Mouse (Mus musculus) lung, postnatal 0 days (tissue): ENCODE measurements around the gene Zfp599. TPM values are rescaled to one million over a fixed set of nuclear protein-coding genes. Genes with fewer than 3 reads are reported as not detected.
"Not testable (repeated sequence)": the region's sequence is repeated elsewhere in the genome, so short reads cannot be mapped to it uniquely, and the experiment has no call there.

Experiments used
- ATAC-seq: fragments of 200-750 bp; cut with Nextera tagmentation; 2 replicates; pipeline ENCODE4 v1.8.0; 2017; ENCODE audit warnings: moderate library complexity
- DNase-seq: peaks from one replicate; pipeline ENCODE4 v3.0.0-alpha.2; 2016; ENCODE audit warnings: low spot score
- H3K27ac ChIP-seq: fragments of 300-500 bp; sonication (generic); 2 replicates; pipeline ENCODE4 v1.5.1; 2014; ENCODE audit warnings: antibody characterized with exemption, mild to moderate bottlenecking, low read length, mixed read lengths
- H3K27me3 ChIP-seq: fragments of 300-500 bp; sonication (generic); replicated peaks from 2 replicates; pipeline ENCODE4 v1.6.1; 2014; ENCODE audit warnings: low read length, mixed read lengths; ENCODE audit not compliant: insufficient read depth
- H3K36me3 ChIP-seq: fragments of 300-500 bp; sonication (generic); 2 replicates; pipeline ENCODE4 v1.6.1; 2014; ENCODE audit warnings: low read length, mixed read lengths; ENCODE audit not compliant: insufficient read depth
- H3K4me1 ChIP-seq: fragments of 300-500 bp; sonication (generic); 2 replicates; pipeline ENCODE4 v1.6.1; 2014; ENCODE audit warnings: antibody characterized with exemption, low read depth, low read length, mixed read lengths; ENCODE audit not compliant: insufficient read depth
- H3K4me2 ChIP-seq: fragments of 300-500 bp; sonication (generic); replicated peaks from 2 replicates; pipeline ENCODE4 v1.6.1; 2014; ENCODE audit warnings: low read depth, mild to moderate bottlenecking, low read length, moderate library complexity, mixed read lengths
- H3K4me3 ChIP-seq: fragments of 300-500 bp; sonication (generic); 2 replicates; pipeline ENCODE4 v1.5.1; 2014; ENCODE audit warnings: low read depth, low read length
- H3K9ac ChIP-seq: fragments of 300-500 bp; sonication (generic); replicated peaks from 2 replicates; pipeline ENCODE4 v1.6.1; 2014; ENCODE audit warnings: low read depth, mild to moderate bottlenecking
- H3K9me3 ChIP-seq: fragments of 300-500 bp; sonication (generic); 2 replicates; pipeline ENCODE4 v1.6.1; 2016; ENCODE audit warnings: low read length, mixed read lengths
- CTCF ChIP-seq: IDR thresholded peaks from 2 replicates; pipeline ENCODE4 v1.5.1; 2016; ENCODE audit warnings: antibody characterized with exemption, mild to moderate bottlenecking
- EP300 ChIP-seq: IDR thresholded peaks from 2 replicates; pipeline ENCODE4 v1.6.1; 2016; ENCODE audit warnings: antibody characterized with exemption, mild to moderate bottlenecking, control low read depth
- WGBS: fragments of 180-500 bp; shearing (Covaris S2); extraction: QIAGEN DNeasy Blood & Tissue Kit; methylation state at CpG from one replicate; pipeline ENCODE4 v1.1.7; 2014; 5-methylcytosine and 5-hydroxymethylcytosine counted together
- polyA plus RNA-seq: library from polyadenylated mRNA; unstranded; fragments of >200 nt; fragmentation: Nextera tagmentation; extraction: Ambion mirVana; gene quantifications from 2 replicates; pipeline ENCODE4 v1.2.1, GENCODE M21; 2015

The Zfp599 gene
- polyA plus RNA-seq, 1 experiment from 2014 or later = 0.97 TPM

DNA sequence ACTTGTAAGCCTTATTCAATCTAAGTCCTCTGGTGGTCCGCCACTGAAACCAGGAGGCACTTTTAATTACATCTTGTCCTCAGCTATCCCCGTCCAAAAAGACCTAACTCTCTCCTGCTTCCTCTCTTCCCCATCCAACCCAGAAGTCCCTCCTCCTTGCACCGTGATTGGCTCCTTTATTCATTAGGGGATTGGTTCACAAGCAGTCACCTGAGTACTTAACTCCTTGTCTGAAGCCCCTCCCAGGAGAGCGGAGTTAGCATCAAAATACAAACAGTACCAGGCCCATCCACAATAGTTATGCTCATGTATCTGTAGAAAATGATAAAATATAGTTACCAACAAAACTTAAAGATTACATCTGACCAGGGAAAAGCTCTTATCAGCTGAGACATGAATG is 19.7 kb downstream of the Zfp599 start:
- no peak overlapping the region for H3K9ac ChIP-seq
- H3K27me3 ChIP-seq = no peaks in the 10 kb centered on the region
- H3K36me3 ChIP-seq = peaks cover 51% of the 10 kb centered on the region
- 96% methylated on average over 4 of the region's 4 CpGs for WGBS
- H3K4me3 ChIP-seq = no peak overlapping the region
- no peak for ATAC-seq
- DNase-seq = no peak
- no peak for TF ChIP-seq EP300
- no peaks in the 10 kb centered on the region for H3K4me1 ChIP-seq
- no peak overlapping the region for H3K27ac ChIP-seq
- no peaks in the 10 kb centered on the region; the same call in 1 of the 2 replicates for H3K9me3 ChIP-seq
- no peak overlapping the region for H3K4me2 ChIP-seq

DNA sequence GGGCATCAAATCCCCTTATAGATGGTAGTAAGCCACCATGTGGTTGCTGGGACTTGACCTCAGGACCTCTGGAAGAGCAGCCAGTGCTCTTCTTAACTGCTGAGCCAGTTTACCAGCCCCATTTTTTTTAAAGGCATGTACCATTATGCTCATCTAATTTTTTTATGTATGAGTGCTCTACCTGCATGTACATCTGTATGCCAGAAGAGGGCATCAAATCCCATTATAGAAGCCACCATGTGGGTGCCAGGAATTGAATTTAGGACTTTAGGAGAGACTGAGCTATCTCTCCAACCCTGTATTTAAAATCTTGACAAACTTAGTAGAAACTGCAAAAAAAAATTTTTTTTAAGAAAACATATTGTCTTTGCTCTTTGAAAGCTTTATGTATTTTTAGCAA is 29.1 kb downstream of the Zfp599 start:
- H3K36me3 ChIP-seq = 0 out of 2 replicates have a peak, but pooled peaks cover 6% of the 10 kb centered on the region
- no peak overlapping the region for H3K9ac ChIP-seq
- TF ChIP-seq EP300 = no peak
- peak; percentile 58 for TF ChIP-seq CTCF
- peak; percentile 35 for DNase-seq
- no peaks in the 10 kb centered on the region for H3K9me3 ChIP-seq
- H3K4me3 ChIP-seq = no peak overlapping the region
- no peaks in the 10 kb centered on the region for H3K27me3 ChIP-seq
- no peak overlapping the region for H3K27ac ChIP-seq
- H3K4me1 ChIP-seq = no peaks in the 10 kb centered on the region
- no peak for ATAC-seq
- no peak overlapping the region for H3K4me2 ChIP-seq

DNA sequence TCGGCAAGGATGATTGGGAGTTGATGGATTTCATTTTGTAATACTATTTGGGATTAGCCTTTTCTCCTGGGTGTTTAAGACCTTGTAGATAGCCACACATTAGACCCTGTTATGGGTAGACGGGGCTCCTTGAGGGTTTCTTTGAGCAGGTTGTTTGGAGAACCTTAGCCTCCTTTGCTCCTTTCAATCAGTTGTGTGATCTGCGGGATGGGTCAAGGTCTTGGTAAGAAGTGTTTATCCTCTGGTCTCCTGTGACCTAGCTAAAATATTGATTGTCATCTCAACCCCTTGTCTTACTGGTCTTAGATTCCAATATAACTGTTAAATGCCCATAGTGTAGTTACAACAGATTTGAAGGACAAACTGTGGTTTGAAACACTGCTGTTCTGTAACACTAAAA is 29.6 kb downstream of the Zfp599 start:
- no peaks in the 10 kb centered on the region for H3K4me1 ChIP-seq
- H3K9me3 ChIP-seq = no peaks in the 10 kb centered on the region
- no peak overlapping the region for H3K4me3 ChIP-seq
- ATAC-seq = no peak
- WGBS = 62% methylated on average over 3 of the region's 3 CpGs
- H3K27me3 ChIP-seq = no peaks in the 10 kb centered on the region
- H3K9ac ChIP-seq = no peak overlapping the region
- no peak overlapping the region for H3K27ac ChIP-seq
- 0 out of 2 replicates have a peak, but pooled peaks cover 3% of the 10 kb centered on the region for H3K36me3 ChIP-seq
- TF ChIP-seq EP300 (no peak), CTCF (no peak)
- DNase-seq = no peak
- H3K4me2 ChIP-seq = no peak overlapping the region

DNA sequence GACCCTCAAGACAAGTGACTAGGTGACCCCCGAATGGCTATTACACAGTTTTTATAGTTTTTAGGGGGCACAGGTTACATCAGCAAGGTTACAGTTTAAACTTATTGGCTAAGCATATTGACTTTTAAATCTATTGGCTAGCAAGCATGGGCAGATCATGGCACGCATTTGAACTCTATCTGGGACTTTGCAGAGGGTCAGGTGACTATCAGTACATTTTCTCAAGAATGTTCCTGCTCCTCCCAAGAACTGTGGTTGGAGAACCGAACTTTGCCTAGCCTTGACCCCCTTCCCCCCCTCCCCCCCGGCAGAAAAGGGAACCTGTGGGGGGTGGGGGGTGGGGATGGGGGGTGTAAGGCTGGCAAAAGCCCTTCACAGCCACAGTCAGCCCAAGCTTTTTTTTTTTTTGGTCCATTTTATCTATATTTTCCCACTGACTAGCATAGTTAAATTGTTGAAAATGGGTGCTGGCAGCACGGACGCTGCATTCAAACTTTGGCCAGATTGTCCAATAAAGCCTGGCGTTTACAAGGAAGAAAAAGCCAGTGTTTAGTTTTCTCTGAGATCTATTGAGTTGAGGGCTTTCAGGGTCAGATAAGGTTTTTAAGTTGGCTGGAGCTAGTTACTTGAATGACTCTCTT is 30.2 kb downstream of the Zfp599 start:
- H3K27ac ChIP-seq = no peak overlapping the region
- no peaks in the 10 kb centered on the region for H3K36me3 ChIP-seq
- no peaks in the 10 kb centered on the region for H3K4me1 ChIP-seq
- H3K4me3 ChIP-seq = no peak overlapping the region
- H3K9ac ChIP-seq = no peak overlapping the region
- H3K4me2 ChIP-seq = no peak overlapping the region
- DNase-seq (no peak), ATAC-seq (no peak)
- TF ChIP-seq CTCF = no peak
- no peak for TF ChIP-seq EP300
- no peaks in the 10 kb centered on the region for H3K9me3 ChIP-seq
- H3K27me3 ChIP-seq = no peaks in the 10 kb centered on the region
- 70% methylated on average over 7 of the region's 7 CpGs for WGBS

DNA sequence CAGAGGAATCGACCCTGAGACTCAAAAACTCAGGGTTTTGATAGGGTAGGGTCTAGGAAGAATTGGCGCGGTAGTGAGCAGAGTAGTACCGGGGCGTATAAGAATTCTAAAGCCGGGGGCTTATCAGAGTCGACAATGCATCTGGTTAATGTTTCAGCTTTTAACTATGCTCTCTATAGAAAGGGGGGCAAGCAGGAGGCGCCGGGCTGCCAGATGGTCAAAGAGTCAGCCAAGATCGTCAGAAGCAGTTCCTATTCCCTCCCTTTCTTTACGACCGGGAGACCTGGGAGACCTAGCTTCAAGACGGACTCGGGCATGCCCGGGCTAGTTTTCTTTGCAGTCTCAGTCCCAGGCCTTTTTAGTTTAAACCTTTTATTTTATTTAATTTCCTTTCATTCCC is 32.8 kb downstream of the Zfp599 start:
- DNase-seq = peak; percentile 56
- Histone ChIP-seq H3K4me1 (no peaks in the 10 kb centered on the region), H3K9ac (no peak overlapping the region), H3K4me3 (no peak overlapping the region), H3K9me3 (no peaks in the 10 kb centered on the region), H3K27ac (peak overlapping the region; percentile 66), H3K27me3 (no peaks in the 10 kb centered on the region), H3K4me2 (no peak overlapping the region), H3K36me3 (no peaks in the 10 kb centered on the region)
- TF ChIP-seq CTCF (no peak), EP300 (no peak)
- WGBS = 69% methylated on average over 15 of the region's 15 CpGs
- ATAC-seq = no peak

DNA sequence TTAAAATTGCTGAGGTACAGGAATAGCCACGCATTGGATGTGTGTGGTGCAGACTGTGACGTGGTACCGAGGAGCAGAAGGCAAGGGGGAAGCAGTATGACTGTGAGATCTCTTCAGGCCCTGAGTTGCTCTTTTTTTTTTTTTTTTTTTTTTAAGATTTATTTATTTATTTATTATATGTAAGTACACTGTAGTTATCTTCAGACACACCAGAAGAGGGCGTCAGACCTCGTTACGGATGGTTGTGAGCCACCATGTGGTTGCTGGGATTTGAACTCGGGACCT is 33.4 kb downstream of the Zfp599 start:
- not testable (repeated sequence) for H3K36me3 ChIP-seq, DNase-seq, H3K4me1 ChIP-seq, ATAC-seq, H3K9me3 ChIP-seq, H3K27me3 ChIP-seq
- Histone ChIP-seq H3K9ac (peak overlapping the region; percentile 70), H3K4me2 (peak overlapping the region; percentile 67), H3K4me3 (peak overlapping the region; percentile 77), H3K27ac (peak overlapping the region; percentile 96)
- 72% methylated on average over 5 of the region's 7 CpGs for WGBS
